Mouse (Mus musculus): ENCODE measurements around the gene Olfr816.
"Not testable (repeated sequence)": the region's sequence is repeated elsewhere in the genome, so short reads cannot be mapped to it uniquely, and the experiment has no call there.

The Olfr816 gene

DNA sequence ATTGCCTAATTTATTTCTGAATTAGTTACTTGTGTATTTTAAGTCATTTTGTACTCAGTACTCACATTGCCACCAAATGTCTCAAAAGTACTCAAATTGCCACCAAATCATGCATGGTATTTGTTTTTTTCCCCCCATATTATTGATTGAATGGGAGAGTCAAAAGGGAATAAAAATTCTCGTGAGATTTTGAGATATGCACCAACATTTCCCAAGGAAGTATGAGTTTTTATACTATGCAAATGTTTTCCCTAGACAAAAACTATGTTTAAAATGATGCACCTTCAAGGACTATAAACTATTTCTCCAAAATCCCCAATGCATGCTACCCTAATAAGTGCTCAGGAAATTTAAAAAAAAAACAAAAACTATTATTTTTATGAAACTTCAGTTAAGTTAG is at the start of gene Olfr816:
TSS of gene Olfr816 (minus strand) at position 101 of the 400 bp plus-strand sequence.
- DNase-seq (ENCODE audit: low spot score in 2 of 2) = no peak

DNA sequence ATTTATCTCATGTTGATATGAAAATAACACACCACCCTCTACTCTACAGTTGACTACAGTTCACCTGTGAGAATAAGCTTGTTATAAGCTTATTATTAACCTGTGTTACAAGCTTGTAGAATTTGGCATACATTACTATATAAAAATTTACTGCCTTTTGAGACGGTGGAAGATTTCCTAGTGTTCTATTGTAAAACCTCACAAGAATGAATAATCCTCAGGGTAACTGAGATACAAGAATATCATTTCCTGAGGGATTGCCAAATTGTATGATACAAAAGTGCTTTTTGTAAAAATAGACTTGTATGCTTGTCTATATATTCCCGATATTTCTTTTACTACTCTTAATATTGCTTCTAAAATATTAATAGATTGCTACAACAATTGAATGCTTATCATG is 33.6 kb upstream of the Olfr816 start, which contains the start of gene Olfr818:
TSS of gene Olfr818 (minus strand) at position 101 of the 400 bp plus-strand sequence.
- no peak for DNase-seq (ENCODE audit: low spot score in 2 of 2)

DNA sequence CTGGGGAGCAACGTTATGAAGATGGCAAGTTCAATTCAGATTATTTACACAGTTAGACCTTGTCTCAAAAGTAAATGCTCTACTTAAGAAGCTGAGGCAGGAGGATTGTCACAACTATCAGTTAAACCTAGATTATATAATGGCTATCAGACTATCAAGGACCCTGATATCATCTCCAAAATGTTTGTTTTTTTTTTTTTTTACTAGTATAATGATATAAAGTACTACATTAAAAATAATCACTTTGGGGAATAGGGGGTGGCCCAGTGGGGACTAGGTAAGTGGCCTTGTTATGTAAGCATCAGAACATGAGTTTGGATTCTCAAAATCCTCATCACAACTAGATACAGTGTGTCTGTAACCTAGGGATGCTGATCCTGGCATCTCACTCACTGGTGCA is 9.6 kb downstream of the Olfr816 start, which contains the start of gene Olfr815:
TSS of gene Olfr815 (minus strand) at position 101 of the 400 bp plus-strand sequence.
- DNase-seq (ENCODE audit: low spot score in 2 of 2) = not testable (repeated sequence)

DNA sequence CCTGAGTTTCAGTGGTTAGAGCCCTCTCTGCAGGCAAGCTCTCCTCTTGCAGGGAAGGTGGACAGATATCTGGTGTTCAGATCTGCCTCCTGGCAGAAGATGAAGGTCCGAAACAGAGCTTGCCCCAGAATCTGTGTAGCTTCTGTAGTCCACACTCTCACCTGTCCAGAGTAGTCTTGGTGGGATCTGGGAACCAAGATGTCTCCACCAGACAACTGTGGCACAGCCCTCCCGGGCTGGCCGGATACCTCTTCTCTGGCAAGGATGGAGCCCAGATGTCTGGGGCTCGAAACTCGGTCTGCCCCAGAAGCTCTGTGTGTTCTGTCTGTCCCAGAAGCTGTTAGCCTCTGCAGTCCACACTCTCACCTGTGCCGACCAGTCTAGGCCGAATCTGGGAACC is 29.5 kb downstream of the Olfr816 start:
- no peak for DNase-seq (ENCODE audit: low spot score in 2 of 2)

DNA sequence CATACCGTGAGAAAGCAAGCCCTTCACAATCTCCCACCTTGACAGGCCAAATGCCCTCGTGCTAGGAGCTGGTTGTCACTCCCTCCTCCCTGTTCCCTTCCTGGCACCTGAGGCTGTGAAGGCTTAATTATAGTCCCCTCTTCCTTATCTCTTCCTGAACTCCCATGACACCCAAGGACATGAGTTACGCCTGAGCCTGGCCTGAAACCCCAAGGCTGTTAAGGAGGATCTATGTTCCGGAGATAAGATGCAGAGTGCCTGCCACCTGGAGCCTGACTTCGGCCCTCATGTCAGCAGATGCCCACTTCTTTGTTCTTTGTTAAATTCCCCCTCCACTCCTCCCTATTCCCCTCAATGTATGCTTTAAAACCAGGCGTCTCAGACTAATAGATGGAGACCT is 29.9 kb downstream of the Olfr816 start:
- not testable (repeated sequence) for DNase-seq (ENCODE audit: low spot score in 2 of 2)

DNA sequence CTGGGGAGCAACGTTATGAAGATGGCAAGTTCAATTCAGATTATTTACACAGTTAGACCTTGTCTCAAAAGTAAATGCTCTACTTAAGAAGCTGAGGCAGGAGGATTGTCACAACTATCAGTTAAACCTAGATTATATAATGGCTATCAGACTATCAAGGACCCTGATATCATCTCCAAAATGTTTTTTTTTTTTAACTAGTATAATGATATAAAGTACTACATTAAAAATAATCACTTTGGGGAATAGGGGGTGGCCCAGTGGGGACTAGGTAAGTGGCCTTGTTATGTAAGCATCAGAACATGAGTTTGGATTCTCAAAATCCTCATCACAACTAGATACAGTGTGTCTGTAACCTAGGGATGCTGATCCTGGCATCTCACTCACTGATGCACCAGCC is 35.6 kb downstream of the Olfr816 start, which contains the start of gene Olfr814:
TSS of gene Olfr814 (minus strand) at position 101 of the 400 bp plus-strand sequence.
- not testable (repeated sequence) for DNase-seq (ENCODE audit: low spot score in 2 of 2)
